Mouse (Mus musculus) spleen, adult 2 months (tissue): ENCODE measurements around the gene Gucy1b2.

ENCODE experiments used
- CTCF ChIP-seq: fragments of 200-500 bp; IDR thresholded peaks from 2 replicates; pipeline ENCODE4 v1.5.1; 2011; ENCODE audit warnings: mild to moderate bottlenecking, inconsistent platforms; ENCODE audit not compliant: insufficient read depth, insufficient read length, insufficient replicate concordance; ENCODE audit errors: extremely low read depth
- POLR2A ChIP-seq: fragments of 200-500 bp; IDR thresholded peaks from 2 replicates; pipeline ENCODE4 v1.6.1; 2011; ENCODE audit warnings: low read depth, low read length, inconsistent platforms

GRCm38 (mm10) chr14:62443840-62444430, 12.2 kb downstream of the Gucy1b2 start:
- TF ChIP-seq CTCF (no peak), POLR2A (no peak)
